Mouse (Mus musculus): ENCODE measurements around the gene Hipk2. TPM values are rescaled to one million over a fixed set of nuclear protein-coding genes. Genes with fewer than 3 reads are reported as not detected.

Gene Hipk2
- polyA plus RNA-seq, 1 experiment from 2014 or later = 11.0 TPM

DNA sequence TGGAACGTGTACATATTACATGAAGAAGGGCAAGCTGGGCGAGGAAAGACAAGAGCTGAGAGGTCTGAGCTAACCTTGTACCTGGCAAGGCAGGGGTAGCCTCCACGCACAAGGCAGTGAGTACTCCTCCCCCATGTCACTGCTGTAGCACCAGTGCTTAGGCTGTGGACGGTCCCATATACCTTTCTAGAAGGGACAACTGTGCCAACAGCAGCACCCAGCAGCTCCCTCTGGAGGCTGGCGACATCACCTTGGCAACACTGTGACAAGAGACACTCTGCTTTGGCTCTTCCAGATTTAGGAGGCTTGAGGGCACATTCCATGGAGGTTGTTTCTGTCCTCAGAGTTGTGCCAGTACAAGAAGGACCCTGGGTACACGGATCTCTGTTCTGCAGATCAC is 123.5 kb downstream of the Hipk2 start:
- Histone ChIP-seq H3K4me1 (ENCODE audit: control insufficient read depth in 2 of 2, insufficient read depth in 2 of 2, low read length in 2 of 2) (peaks cover 7 to 35% of the 10 kb centered on the region in 2 experiments), H3K36me3 (ENCODE audit: control insufficient read depth, insufficient read depth, low read length) (no peaks in the 10 kb centered on the region), H3K9ac (ENCODE audit: low read length) (no peak overlapping the region), H3K27me3 (ENCODE audit: control insufficient read depth, insufficient read depth, low read length) (no peaks in the 10 kb centered on the region), H3K9me3 (ENCODE audit: control insufficient read depth, low read length) (no peaks in the 10 kb centered on the region), H3K4me3 (ENCODE audit: control insufficient read depth in 1 of 2, insufficient read depth in 1 of 2, low read depth in 1 of 2, low read length in 2 of 2) (no peak overlapping the region), H3K27ac (replicated peaks in 1 of 2; ENCODE audit: control insufficient read depth in 1 of 2, insufficient read depth in 1 of 2, low read depth in 2 of 2, low read length in 2 of 2) (no peak overlapping the region), H3K4me2 (ENCODE audit: low read length) (no peak overlapping the region)
- 61% methylated on average over 6 of the region's 6 CpGs for WGBS
- no peak for ATAC-seq (ENCODE audit: insufficient number of reproducible peaks, insufficient read depth, low FRiP score, low read depth)

DNA sequence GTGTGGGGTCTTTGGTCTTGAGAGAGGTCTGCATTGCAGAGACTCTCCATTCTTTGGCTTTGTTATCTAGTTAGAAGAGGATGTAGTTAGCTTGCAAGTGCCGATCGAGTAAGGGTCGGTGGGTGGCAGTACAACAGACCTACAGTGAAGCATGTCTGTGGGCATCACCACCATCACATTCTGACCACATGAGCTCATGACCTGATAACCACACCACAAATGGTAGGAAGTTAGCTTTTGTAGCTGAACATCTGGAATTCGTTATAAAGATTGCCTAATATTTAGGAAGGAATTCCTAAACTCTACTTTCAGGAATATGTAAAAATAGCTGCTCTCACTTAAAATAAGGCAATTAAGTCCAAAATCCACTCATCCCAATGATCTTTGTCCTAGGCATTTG is 127.9 kb downstream of the Hipk2 start:
- Histone ChIP-seq H3K4me3 (ENCODE audit: control insufficient read depth in 1 of 2, insufficient read depth in 1 of 2, low read depth in 1 of 2, low read length in 2 of 2) (no peak overlapping the region), H3K4me1 (ENCODE audit: control insufficient read depth in 2 of 2, insufficient read depth in 2 of 2, low read length in 2 of 2) (peaks cover 2 to 8% of the 10 kb centered on the region in 2 experiments; a peak in 2 of 4 replicates), H3K27me3 (ENCODE audit: control insufficient read depth, insufficient read depth, low read length) (no peaks in the 10 kb centered on the region), H3K9me3 (ENCODE audit: control insufficient read depth, low read length) (no peaks in the 10 kb centered on the region), H3K27ac (replicated peaks in 1 of 2; ENCODE audit: control insufficient read depth in 1 of 2, insufficient read depth in 1 of 2, low read depth in 2 of 2, low read length in 2 of 2) (no peak overlapping the region), H3K4me2 (ENCODE audit: low read length) (no peak overlapping the region), H3K36me3 (ENCODE audit: control insufficient read depth, insufficient read depth, low read length) (peaks cover 23% of the 10 kb centered on the region), H3K9ac (ENCODE audit: low read length) (no peak overlapping the region)
- WGBS = 67% methylated on average over 4 of the region's 4 CpGs
- no peak for ATAC-seq (ENCODE audit: insufficient number of reproducible peaks, insufficient read depth, low FRiP score, low read depth)

DNA sequence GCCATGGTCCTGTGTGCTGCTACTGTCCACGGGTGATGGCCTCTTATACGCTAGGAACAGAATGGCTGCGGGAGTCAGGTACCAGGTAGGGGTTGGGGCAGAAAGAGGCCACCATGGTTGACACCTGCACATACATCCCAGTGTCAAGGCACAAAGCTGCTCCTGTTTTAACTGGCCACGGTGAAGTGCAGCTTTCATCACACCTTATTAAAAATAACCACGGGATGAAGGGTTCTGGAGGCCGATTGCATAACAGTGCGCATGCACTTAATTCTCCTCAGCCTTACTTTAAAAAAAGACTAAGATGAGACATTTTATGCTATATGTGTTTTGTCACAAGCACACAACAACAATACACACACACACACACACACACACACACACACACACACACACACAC is 132.6 kb downstream of the Hipk2 start:
- peaks cover 36% of the 10 kb centered on the region for H3K36me3 ChIP-seq (ENCODE audit: control insufficient read depth, insufficient read depth, low read length)
- no peak for ATAC-seq (ENCODE audit: insufficient number of reproducible peaks, insufficient read depth, low FRiP score, low read depth)
- H3K9ac ChIP-seq (ENCODE audit: low read length) = no peak overlapping the region
- no peaks in the 10 kb centered on the region for H3K27me3 ChIP-seq (ENCODE audit: control insufficient read depth, insufficient read depth, low read length)
- no peak overlapping the region for H3K4me2 ChIP-seq (ENCODE audit: low read length)
- no peaks in the 10 kb centered on the region; a peak in 1 of 4 replicates for H3K4me1 ChIP-seq (ENCODE audit: control insufficient read depth in 2 of 2, insufficient read depth in 2 of 2, low read length in 2 of 2)
- H3K9me3 ChIP-seq (ENCODE audit: control insufficient read depth, low read length) = no peaks in the 10 kb centered on the region
- 86% methylated on average over 7 of the region's 7 CpGs for WGBS
- H3K27ac ChIP-seq (replicated peaks in 1 of 2; ENCODE audit: control insufficient read depth in 1 of 2, insufficient read depth in 1 of 2, low read depth in 2 of 2, low read length in 2 of 2) = no peak overlapping the region
- H3K4me3 ChIP-seq (ENCODE audit: control insufficient read depth in 1 of 2, insufficient read depth in 1 of 2, low read depth in 1 of 2, low read length in 2 of 2) = no peak overlapping the region

DNA sequence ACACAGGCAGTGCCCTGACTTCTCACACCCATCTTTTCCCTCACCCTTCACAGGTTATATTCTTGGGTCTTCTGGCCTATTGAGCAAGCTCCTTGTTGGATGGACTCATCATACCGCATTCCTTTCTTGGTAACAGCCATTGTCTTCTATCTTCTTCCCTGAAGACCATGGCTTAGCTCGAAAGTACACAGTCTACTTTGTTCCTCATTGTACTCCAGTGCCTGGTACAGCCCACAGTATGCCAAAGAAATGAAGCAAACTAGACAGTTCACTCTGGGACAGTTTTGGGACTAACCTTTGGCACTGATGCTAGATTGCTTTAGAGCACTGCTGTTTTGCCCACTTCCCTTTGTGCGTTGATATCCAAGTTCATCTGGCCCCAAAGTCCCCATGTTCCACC is 133.5 kb downstream of the Hipk2 start:
- Histone ChIP-seq H3K27ac (replicated peaks in 1 of 2; ENCODE audit: control insufficient read depth in 1 of 2, insufficient read depth in 1 of 2, low read depth in 2 of 2, low read length in 2 of 2) (no peak overlapping the region), H3K36me3 (ENCODE audit: control insufficient read depth, insufficient read depth, low read length) (peaks cover 39% of the 10 kb centered on the region), H3K27me3 (ENCODE audit: control insufficient read depth, insufficient read depth, low read length) (no peaks in the 10 kb centered on the region), H3K9ac (ENCODE audit: low read length) (no peak overlapping the region), H3K4me1 (ENCODE audit: control insufficient read depth in 2 of 2, insufficient read depth in 2 of 2, low read length in 2 of 2) (0 out of 4 replicates have a peak, but pooled peaks cover 0 to 2% of the 10 kb centered on the region in 2 experiments), H3K4me3 (ENCODE audit: control insufficient read depth in 1 of 2, insufficient read depth in 1 of 2, low read depth in 1 of 2, low read length in 2 of 2) (no peak overlapping the region), H3K9me3 (ENCODE audit: control insufficient read depth, low read length) (no peaks in the 10 kb centered on the region), H3K4me2 (ENCODE audit: low read length) (no peak overlapping the region)
- ATAC-seq (ENCODE audit: insufficient number of reproducible peaks, insufficient read depth, low FRiP score, low read depth) = no peak
- 89% methylated on average over 3 of the region's 3 CpGs for WGBS

GRCm38 (mm10) chr6:38741024-38741423 is 134.9 kb downstream of the Hipk2 start:
- no peak for ATAC-seq (ENCODE audit: insufficient number of reproducible peaks, insufficient read depth, low FRiP score, low read depth)
- Histone ChIP-seq H3K27me3 (ENCODE audit: control insufficient read depth, insufficient read depth, low read length) (no peaks in the 10 kb centered on the region), H3K9ac (ENCODE audit: low read length) (no peak overlapping the region), H3K4me1 (ENCODE audit: control insufficient read depth in 2 of 2, insufficient read depth in 2 of 2, low read length in 2 of 2) (0 out of 4 replicates have a peak, but pooled peaks cover 0 to 2% of the 10 kb centered on the region in 2 experiments), H3K9me3 (ENCODE audit: control insufficient read depth, low read length) (no peaks in the 10 kb centered on the region), H3K4me2 (ENCODE audit: low read length) (no peak overlapping the region), H3K4me3 (ENCODE audit: control insufficient read depth in 1 of 2, insufficient read depth in 1 of 2, low read depth in 1 of 2, low read length in 2 of 2) (no peak overlapping the region), H3K27ac (replicated peaks in 1 of 2; ENCODE audit: control insufficient read depth in 1 of 2, insufficient read depth in 1 of 2, low read depth in 2 of 2, low read length in 2 of 2) (no peak overlapping the region), H3K36me3 (ENCODE audit: control insufficient read depth, insufficient read depth, low read length) (peaks cover 50% of the 10 kb centered on the region)
- WGBS = 94% methylated on average over 3 of the region's 3 CpGs

DNA sequence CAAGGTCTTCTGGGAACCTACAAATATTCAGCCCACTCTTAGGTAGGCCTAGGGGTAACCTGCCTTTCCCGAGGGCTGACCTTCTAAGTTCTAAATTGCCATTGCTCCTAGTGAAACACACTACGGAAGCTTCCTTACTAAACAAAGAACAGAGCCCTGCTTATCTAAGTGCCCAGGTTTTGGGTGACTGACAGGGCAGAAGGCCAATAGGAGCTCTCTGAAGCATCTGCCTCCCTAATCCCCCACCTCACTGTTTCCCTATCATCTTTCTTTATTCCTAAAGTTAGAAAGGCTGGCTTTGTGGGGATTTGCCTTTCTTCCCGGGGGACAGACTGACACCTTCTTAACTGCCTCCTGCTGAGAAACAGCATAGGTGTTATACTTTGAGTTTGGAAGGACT is 136.7 kb downstream of the Hipk2 start:
- H3K9me3 ChIP-seq (ENCODE audit: control insufficient read depth, low read length) = no peaks in the 10 kb centered on the region
- 0 out of 4 replicates have a peak, but pooled peaks cover 0 to 2% of the 10 kb centered on the region in 2 experiments for H3K4me1 ChIP-seq (ENCODE audit: control insufficient read depth in 2 of 2, insufficient read depth in 2 of 2, low read length in 2 of 2)
- no peak overlapping the region for H3K4me3 ChIP-seq (ENCODE audit: control insufficient read depth in 1 of 2, insufficient read depth in 1 of 2, low read depth in 1 of 2, low read length in 2 of 2)
- no peak overlapping the region for H3K4me2 ChIP-seq (ENCODE audit: low read length)
- H3K27me3 ChIP-seq (ENCODE audit: control insufficient read depth, insufficient read depth, low read length) = no peaks in the 10 kb centered on the region
- 25% methylated on average over 3 of the region's 3 CpGs for WGBS
- H3K27ac ChIP-seq (replicated peaks in 1 of 2; ENCODE audit: control insufficient read depth in 1 of 2, insufficient read depth in 1 of 2, low read depth in 2 of 2, low read length in 2 of 2) = no peak overlapping the region
- no peak overlapping the region for H3K9ac ChIP-seq (ENCODE audit: low read length)
- peaks cover 50% of the 10 kb centered on the region for H3K36me3 ChIP-seq (ENCODE audit: control insufficient read depth, insufficient read depth, low read length)
- ATAC-seq (ENCODE audit: insufficient number of reproducible peaks, insufficient read depth, low FRiP score, low read depth) = no peak

- Histone ChIP-seq H3K4me1 (ENCODE audit: control insufficient read depth in 2 of 2, insufficient read depth in 2 of 2, low read length in 2 of 2) (0 out of 4 replicates have a peak, but pooled peaks cover 0 to 2% of the 10 kb centered on the region in 2 experiments), H3K9ac (ENCODE audit: low read length) (no peak overlapping the region), H3K36me3 (ENCODE audit: control insufficient read depth, insufficient read depth, low read length) (peaks cover 42% of the 10 kb centered on the region), H3K4me3 (ENCODE audit: control insufficient read depth in 1 of 2, insufficient read depth in 1 of 2, low read depth in 1 of 2, low read length in 2 of 2) (no peak overlapping the region), H3K4me2 (ENCODE audit: low read length) (no peak overlapping the region), H3K27me3 (ENCODE audit: control insufficient read depth, insufficient read depth, low read length) (no peaks in the 10 kb centered on the region), H3K9me3 (ENCODE audit: control insufficient read depth, low read length) (no peaks in the 10 kb centered on the region), H3K27ac (replicated peaks in 1 of 2; ENCODE audit: control insufficient read depth in 1 of 2, insufficient read depth in 1 of 2, low read depth in 2 of 2, low read length in 2 of 2) (no peak overlapping the region)
- no peak for ATAC-seq (ENCODE audit: insufficient number of reproducible peaks, insufficient read depth, low FRiP score, low read depth)
- 26% methylated on average over 2 of the region's 2 CpGs for WGBS
These were observed 138.2 kb downstream of the Hipk2 start for GRCm38 (mm10) chr6:38737763-38738162.

- Histone ChIP-seq H3K4me2 (ENCODE audit: low read length) (no peak overlapping the region), H3K9me3 (ENCODE audit: control insufficient read depth, low read length) (no peaks in the 10 kb centered on the region), H3K9ac (ENCODE audit: low read length) (no peak overlapping the region), H3K4me1 (ENCODE audit: control insufficient read depth in 2 of 2, insufficient read depth in 2 of 2, low read length in 2 of 2) (0 out of 4 replicates have a peak, but pooled peaks cover 0 to 2% of the 10 kb centered on the region in 2 experiments), H3K36me3 (ENCODE audit: control insufficient read depth, insufficient read depth, low read length) (peaks cover 38% of the 10 kb centered on the region), H3K27me3 (ENCODE audit: control insufficient read depth, insufficient read depth, low read length) (no peaks in the 10 kb centered on the region), H3K27ac (replicated peaks in 1 of 2; ENCODE audit: control insufficient read depth in 1 of 2, insufficient read depth in 1 of 2, low read depth in 2 of 2, low read length in 2 of 2) (no peak overlapping the region), H3K4me3 (ENCODE audit: control insufficient read depth in 1 of 2, insufficient read depth in 1 of 2, low read depth in 1 of 2, low read length in 2 of 2) (no peak overlapping the region)
- 18% methylated on average over 4 of the region's 4 CpGs for WGBS
- peak; percentile 63; the same call in 1 of the 2 replicates for ATAC-seq (ENCODE audit: insufficient number of reproducible peaks, insufficient read depth, low FRiP score, low read depth)
These were observed 139.7 kb downstream of the Hipk2 start for GRCm38 (mm10) chr6:38736240-38736639.
